ENCODE assay signal across 20 mouse cellular contexts in genomic region chr10:4519645-4520044, GRCm38 (mm10). TPM values are rescaled to one million over a fixed set of nuclear protein-coding genes. Genes with fewer than 3 reads are reported as not detected.
"Had no signal": no experiment of that assay in that cellular context is flagged by ENCODE, and none has a peak within 500 bp of the region (broad histone marks: within the 10 kb centered on the region; RNA-seq: fewer than 3 reads in every experiment).

No protein-coding gene starts in this region.

- H3K9ac ChIP-seq: liver, embryonic 13.5 days; liver, embryonic 15.5 days; liver, postnatal 0 days; lung, embryonic 15.5 days; midbrain, embryonic 13.5 days; neural tube, embryonic 12.5 days; stomach, embryonic 15.5 days had no signal

- DNase-seq: liver, embryonic 13.5 days; liver, postnatal 0 days; lung, adult 2 months; lung, postnatal 14 days; lung, postnatal 36 days; right cerebral cortex, postnatal 14 days; thymus, adult 2 months; thymus, postnatal 14 days; thymus, postnatal 36 days had no signal

- H3K9me3 ChIP-seq: liver, embryonic 15.5 days; lung, embryonic 15.5 days; midbrain, embryonic 13.5 days; neural tube, embryonic 12.5 days; stomach, embryonic 15.5 days had no signal

- H3K27me3 ChIP-seq: liver, embryonic 13.5 days; liver, embryonic 15.5 days; lung, embryonic 15.5 days; megakaryocyte, embryonic 14.5 days; midbrain, embryonic 13.5 days; neural tube, embryonic 12.5 days; stomach, embryonic 15.5 days had no signal

- H3K36me3 ChIP-seq: liver, embryonic 13.5 days; liver, embryonic 15.5 days; lung, embryonic 15.5 days; midbrain, embryonic 13.5 days; neural tube, embryonic 12.5 days; stomach, embryonic 15.5 days had no signal

- H3K4me1 ChIP-seq: liver, embryonic 13.5 days; liver, embryonic 15.5 days; lung, embryonic 15.5 days; megakaryocyte, embryonic 14.5 days; midbrain, embryonic 13.5 days; neural tube, embryonic 12.5 days; stomach, embryonic 15.5 days had no signal

- H3K4me3 ChIP-seq: liver, embryonic 13.5 days; liver, embryonic 15.5 days; lung, embryonic 15.5 days; megakaryocyte, embryonic 14.5 days; midbrain, embryonic 13.5 days; neural tube, embryonic 12.5 days; stomach, embryonic 15.5 days had no signal

- H3K27ac ChIP-seq: liver, embryonic 13.5 days; liver, embryonic 15.5 days; lung, embryonic 15.5 days; macrophage; midbrain, embryonic 13.5 days; neural tube, embryonic 12.5 days; stomach, embryonic 15.5 days; stomach, postnatal 0 days had no signal

- H3K4me2 ChIP-seq: liver, embryonic 13.5 days; liver, embryonic 15.5 days; lung, embryonic 15.5 days; midbrain, embryonic 11.5 days; midbrain, embryonic 13.5 days; neural tube, embryonic 12.5 days; stomach, embryonic 15.5 days had no signal

- ATAC-seq: liver, postnatal 0 days; lung, postnatal 0 days had no signal

RNA-seq across cellular contexts. Expression of gene Ccdc170, which starts 37.3 kb away (rescaled TPM):
- polyA plus RNA-seq: liver, embryonic 13.5 days; liver, embryonic 15.5 days; liver, postnatal 0 days; macrophage; spleen, adult 2 months; stomach, postnatal 0 days had no signal
